Mouse (Mus musculus) embryo, embryonic 10 days (tissue): ENCODE data around the gene Dna2.
"Not testable (repeated sequence)": the region's sequence is repeated elsewhere in the genome, so short reads cannot be mapped to it uniquely, and the experiment has no call there.

ENCODE experiments used
- DNase-seq: peaks from one replicate; pipeline ENCODE4 v3.0.0-alpha.2; 2015; ENCODE audit warnings: low spot score

Dna2 gene

GRCm38 (mm10) chr10:62946738-62947471 is at the start of gene Dna2:
Dna2 (plus strand) TSS chr10:62947026.
- peak; percentile 86 for DNase-seq

GRCm38 (mm10) chr10:62897437-62897836 is 49.4 kb upstream of the Dna2 start:
- no peak for DNase-seq

DNA sequence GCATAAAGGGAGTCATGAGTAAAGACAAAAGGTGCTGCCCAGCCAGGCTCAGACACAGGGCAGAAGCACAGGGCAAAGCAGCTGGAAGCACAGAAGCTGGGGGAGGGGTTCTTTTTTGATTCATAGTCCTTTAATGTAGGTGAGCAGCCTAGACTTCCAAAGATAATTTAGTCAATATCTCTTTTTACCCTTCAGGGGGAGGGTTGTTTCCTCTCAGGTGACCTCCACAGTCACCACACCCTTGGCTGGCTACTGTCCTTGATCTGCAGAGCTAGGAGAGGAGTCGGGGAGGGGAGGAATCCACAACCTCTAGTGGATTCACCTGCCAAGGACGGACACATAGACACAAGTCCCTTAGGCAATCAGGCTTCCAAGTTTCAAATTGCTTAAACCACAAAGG is 48.8 kb upstream of the Dna2 start:
- DNase-seq, result no peak

DNA sequence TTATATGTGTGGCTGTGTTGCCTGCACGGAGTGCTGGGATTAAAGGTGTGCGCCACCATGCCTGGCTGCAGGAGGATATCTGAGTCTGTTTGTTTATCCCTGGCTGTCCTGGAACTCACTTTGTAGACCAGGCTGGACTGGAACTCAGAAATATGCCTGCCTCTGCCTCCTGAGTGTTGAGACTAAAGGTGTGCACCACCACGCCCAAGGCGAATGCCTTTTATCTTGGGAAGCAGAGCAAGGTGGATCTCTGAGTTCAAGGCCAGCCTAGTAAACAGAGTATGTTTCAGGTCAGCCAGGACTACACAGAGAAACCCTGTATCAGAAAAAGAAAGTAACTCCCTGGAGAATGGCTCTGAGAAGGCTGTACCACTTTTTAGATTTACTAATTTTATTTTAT is 46.7 kb upstream of the Dna2 start:
- DNase-seq, result no peak

- no peak for DNase-seq
Measured at GRCm38 (mm10) chr10:62901826-62902225, 45.0 kb upstream of the Dna2 start.

DNA sequence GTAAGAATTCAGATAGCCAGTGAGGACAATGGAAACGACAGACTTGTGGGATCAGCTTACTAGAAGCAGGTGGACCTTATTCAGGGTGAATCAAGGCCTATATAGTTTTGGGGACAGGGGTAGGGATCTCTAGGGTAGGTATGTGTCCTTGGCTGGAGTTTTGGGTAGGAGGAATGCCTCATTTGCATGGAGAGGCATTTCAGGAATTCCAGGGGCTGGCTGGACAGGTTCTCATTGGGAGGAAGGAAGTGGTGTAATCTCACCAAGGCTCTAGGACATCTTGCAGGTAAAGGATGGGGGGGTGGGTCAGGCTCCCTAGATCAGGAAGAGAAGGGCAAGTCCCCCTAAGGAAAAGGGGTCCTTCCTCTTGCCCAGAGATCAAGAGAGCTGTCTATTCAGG is 44.0 kb upstream of the Dna2 start:
- no peak for DNase-seq

DNA sequence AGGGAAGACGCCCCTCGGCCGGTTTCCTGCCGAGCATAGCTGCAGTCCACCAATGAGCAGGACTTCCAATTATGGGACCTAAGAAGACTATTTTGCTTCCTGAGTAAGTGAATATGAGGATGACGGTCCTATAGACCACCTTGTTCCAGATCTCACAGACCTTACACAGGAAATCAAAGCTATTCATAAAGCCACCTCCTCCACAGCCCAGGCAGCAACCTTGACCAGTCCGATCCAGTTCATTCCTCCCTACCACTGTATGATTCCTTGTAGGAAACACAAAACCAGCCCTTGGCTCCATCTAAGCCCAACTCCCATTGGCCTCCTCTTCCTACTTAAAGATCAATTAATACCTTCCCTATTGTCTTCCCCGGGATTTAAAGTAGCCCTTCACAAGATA is 40.5 kb upstream of the Dna2 start:
- no peak for DNase-seq

- not testable (repeated sequence) for DNase-seq
Measured at GRCm38 (mm10) chr10:62908896-62909295, 37.9 kb upstream of the Dna2 start, which contains the start of gene Tet1. Tet1 (minus strand) TSS chr10:62908996.

DNA sequence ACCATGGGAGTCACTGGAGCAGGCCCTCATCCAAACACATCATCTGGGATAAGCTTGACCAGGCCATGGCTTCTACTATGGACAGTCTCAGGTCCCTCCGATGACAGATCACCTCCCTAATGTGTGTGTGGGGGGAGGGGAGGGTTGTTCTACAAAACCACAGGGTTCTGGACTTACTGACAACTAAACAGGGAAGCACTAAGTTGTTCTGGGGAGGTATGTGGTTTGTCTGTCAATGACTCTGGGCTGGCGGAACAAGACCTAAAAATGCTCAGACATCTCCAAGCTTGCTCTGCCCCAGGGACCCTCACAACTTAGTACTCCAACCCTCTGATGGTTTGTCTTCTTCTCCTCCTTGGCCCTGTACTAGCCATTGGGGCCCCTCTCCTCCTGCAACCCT is 35.7 kb upstream of the Dna2 start:
- DNase-seq, result no peak

DNA sequence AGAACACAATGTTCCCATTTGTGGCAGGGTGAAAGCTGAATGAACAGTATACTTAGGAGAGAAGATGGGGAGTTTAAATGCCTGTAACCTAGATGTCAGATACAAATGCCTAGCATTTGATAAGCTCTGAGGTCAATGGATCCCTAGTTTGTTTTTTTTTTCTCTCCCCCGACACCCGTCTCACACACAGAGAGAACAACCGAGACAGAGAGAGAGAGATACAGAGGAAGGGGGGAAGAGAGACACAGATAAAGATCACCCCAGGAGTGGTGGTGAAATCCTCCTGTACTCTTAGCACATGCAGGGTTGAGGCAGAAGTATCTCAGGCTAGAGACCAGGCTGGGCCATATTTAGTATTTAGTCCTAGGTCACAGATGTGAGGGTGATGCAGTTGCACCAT is 27.8 kb upstream of the Dna2 start:
- DNase-seq, result no peak

- peak; percentile 97 for DNase-seq
Measured at GRCm38 (mm10) chr10:62919925-62920765, 26.7 kb upstream of the Dna2 start, which contains the start of gene Slc25a16. Slc25a16 (plus strand) TSS chr10:62920633.

- peak; percentile 6 for DNase-seq
Measured at GRCm38 (mm10) chr10:62920766-62921156, 26.1 kb upstream of the Dna2 start.

DNA sequence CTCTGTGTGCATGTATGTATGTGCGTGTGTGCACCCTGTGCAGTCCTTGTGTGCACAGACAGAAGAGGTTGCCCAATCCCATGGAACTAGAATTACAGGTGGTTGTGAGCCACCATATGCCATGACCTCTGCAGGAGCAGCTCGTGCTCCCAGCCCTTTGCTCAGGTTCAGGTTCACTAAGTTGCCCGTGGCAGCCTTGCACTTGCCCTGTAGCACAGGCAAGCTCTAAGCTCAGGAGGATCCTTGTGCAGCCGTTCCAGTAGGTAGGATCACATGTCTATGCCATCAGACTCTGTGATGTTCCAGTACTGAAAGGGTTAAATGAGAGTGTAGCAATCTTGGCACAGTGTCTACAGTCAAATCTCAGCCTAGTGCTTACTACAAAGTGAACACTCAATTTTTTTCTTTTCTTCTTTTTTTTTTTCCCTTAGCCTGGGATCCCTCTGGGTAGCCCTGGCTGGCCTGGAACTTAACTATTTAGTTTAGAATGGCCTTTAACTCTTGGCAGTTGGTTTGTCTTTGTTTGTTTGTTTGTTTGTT is 22.7 kb upstream of the Dna2 start:
- DNase-seq, result no peak

DNA sequence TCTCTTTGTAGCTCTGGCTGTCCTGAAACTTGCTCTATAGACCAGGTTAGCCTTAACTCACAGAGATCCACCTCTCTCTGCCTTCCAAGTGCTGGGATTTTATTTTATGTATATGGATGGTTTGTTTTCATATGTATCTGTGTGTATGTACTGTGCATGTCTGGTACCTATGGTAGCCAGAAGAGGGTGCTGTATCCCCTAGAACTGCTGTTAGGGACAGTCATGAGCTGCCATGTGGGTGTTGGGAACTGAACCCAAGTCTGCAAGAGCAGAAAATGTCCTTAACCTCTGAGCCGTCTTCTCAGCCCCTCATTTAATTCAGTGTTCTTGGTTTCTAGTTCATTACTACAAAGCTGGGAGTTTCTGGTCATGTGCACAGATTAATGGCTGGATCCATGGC is 14.4 kb upstream of the Dna2 start:
- DNase-seq, result no peak

GRCm38 (mm10) chr10:62944975-62945580 is 1.7 kb upstream of the Dna2 start:
- DNase-seq, result no peak

GRCm38 (mm10) chr10:62948551-62948950 is 1.7 kb downstream of the Dna2 start:
- DNase-seq, result no peak

DNA sequence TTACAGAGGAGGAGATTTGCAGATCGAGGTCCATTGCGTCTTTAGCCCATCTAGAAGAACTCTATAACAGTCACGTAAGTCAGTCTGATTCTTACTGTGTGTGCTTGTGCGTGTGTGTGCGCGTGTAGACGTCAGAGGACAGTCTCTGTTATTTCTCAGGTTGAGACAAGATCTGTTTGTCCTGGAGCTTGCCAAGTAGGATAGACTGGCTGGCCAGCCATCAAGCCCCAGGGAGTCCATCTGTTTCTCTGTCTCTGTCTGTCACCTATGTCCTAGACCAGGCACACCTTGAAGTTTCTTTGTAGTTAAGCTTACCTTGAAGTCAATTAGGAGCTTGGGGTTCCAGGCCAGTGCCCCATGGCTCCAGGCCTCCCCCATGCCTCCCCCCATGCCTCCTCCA is 17.1 kb downstream of the Dna2 start:
- no peak for DNase-seq

- DNase-seq, result no peak
Measured at GRCm38 (mm10) chr10:62965796-62966195, 19.0 kb downstream of the Dna2 start.

- no peak for DNase-seq
Measured at GRCm38 (mm10) chr10:62966291-62966690, 19.5 kb downstream of the Dna2 start.

- DNase-seq, result no peak
Measured at GRCm38 (mm10) chr10:62971821-62972220, 25.0 kb downstream of the Dna2 start.

DNA sequence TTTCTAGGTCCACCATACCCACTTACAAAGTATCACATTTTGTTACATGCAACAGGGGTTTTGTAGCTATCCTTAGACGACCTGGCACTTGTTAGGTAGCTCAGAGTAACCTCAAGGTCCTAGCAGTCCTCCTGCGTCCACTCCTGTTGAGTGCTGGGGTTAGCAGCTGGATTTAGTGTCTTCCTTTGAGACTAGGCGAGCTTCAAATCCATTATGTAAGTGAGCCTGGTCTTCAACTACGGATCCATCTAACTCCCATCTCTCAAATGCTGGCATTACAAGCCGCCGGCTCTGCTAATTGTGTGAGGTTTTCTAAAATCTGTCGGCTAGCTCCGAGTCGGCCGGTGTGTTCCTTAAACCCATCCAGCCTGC is 32.8 kb downstream of the Dna2 start:
- DNase-seq, result no peak
